Mouse (Mus musculus) cerebellum, postnatal 25 days (tissue): Measurements from ENCODE around the gene Letm1.

Source experiments
- DNase-seq, 2 experiments: peaks; one replicate each; pipeline ENCODE4 v3.0.0; 2021; ENCODE audit warnings: mixed read lengths in 2 of 2

The Letm1 gene

DNA sequence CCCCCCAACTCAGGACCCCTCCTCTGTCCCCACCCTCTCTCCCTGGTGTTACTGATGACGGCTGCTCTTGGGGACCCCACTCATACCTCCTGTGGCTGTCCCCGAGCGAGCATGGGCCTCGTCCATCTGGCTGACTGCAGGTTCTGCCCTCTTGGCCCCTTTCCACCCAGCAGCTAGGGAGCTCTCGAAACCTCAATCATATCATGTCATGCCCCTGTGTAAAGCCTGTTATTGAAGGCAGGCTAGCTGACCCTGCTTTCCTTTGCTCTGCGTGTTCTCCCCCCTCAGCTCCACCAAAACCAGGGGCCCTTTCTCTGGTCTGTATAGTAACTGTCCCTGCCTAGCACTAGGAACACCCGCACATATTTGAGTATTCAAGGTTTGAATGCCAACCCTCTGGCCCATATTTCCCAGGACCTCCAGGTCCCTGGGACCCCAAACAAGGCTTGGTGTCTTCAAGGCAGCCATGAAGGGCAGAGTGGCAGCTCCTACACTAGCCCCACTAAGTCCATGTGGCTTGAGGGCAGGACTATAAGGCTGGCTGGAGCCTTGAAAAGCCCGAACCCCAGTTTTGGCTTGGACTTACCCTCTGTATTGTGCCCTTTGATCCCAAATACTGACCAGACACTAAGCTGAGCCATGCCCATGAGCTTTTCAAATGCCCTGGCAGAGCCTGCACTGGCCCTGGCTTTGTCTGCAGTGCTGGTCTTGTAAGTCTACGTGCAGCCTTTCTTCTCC is 76.8 kb downstream of the Letm1 start:
- peak in 1 of 2 experiments; percentile 49 for DNase-seq

DNA sequence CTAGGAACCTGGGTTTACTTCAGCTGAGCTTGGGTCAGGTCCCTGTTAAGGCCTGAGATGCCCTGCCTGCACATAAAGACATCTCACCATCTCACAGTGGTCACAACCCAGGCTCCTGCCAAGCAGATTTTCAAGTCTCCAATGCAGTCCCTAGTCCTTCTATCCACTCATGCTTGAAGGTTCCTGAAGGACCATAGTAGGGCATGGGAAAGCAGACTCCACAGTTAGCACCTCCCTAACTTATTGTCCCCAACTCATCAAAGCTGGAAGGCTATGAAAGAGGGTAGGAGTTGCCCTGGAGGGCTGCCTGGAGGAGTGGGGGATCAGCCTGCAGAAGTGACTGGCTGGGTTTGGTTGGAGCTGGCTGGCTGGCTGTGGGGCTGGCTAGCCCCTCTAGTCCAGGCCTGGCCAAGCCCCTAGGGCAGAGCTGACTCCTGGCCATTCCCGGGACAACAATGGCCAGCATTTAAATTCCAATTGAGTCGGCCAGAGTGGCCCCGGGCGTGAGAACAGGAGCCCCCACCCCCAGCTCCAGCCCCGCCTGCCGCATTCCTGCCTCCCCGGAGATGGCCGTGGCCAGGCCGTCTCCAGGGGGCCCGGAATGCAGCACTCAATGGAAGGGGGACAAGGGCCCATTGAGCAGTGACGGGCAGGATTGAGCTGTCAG is 77.5 kb downstream of the Letm1 start:
- peak in 1 of 2 experiments; percentile 42 for DNase-seq

DNA sequence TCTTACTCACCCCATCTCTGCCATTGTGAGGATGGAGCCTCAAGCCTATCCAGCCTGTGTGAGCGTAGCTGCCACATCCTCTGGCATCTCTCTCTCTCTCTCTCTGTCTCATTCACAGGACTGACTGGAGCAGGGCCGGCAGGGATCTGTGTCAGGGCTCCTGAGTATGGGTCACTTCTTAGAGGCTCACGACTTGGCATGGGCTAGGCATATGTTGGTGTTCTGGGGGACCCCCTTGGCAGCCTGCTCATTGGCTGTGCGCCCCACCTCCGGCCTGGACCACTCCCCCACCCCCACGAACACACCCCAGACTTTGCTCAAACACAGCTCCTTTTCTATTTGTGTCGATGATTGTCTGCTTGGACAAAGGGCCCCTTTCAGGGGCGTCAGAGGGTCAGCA is 78.6 kb downstream of the Letm1 start:
- DNase-seq, result no peak

DNA sequence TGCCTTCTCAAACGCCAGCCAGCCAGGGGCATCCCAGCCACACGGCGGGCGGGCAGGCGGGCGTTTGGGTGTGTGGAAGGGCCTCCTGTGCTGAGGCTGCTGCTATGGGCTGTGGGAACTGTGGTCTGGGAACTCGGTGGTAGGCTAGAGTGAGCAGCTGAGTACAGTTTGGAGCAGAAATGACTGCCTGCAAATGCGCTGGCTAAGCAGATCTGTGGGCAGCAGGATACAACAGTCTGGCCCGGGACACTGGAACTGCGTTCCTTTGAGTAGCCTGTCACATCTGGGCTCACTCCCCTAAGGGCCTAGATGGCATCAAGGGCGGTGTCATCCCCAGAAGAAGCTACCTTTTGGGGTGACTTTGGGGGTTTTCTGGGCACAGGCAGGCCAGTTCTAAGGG is 80.8 kb downstream of the Letm1 start:
- no peak for DNase-seq

DNA sequence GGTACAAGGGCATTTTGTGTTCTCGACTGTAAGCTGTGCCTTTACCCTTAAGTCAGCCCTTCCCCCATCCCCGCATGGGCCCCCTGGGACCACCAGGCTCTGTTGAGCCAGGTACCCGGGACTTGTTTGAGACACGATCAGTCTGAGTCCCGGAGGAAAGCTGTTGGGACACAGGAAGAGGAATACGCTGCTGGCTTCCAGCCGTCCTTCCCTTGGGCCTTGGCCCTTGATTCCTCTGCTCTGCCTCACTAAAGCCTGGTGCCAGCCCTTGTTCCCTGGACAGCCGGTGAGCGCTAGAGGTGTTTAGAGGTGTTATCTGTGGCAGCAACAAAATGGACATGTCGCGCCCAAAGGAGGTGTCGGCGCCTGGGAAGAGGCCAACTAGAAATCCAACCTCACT is 82.6 kb downstream of the Letm1 start:
- no peak for DNase-seq

DNA sequence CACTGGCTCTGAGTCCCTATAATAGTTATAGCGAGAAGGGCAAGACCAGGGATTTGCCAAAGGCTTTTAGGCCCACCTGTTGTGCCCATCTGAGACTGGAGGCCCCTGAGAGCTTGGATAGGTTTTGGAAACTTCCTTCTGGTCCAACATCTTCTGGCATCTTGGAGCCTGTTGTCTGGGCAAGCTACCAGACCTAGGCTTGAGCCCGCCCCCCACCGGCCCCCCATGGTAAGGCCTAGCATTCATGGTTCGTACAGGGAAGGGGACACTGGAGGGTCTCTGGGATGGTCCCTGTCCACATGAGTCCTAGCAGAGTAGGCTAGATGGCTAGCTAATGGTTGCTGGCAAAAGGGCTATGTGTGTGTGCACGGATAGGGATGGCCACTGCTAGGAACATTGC is 83.9 kb downstream of the Letm1 start:
- DNase-seq, result no peak

DNA sequence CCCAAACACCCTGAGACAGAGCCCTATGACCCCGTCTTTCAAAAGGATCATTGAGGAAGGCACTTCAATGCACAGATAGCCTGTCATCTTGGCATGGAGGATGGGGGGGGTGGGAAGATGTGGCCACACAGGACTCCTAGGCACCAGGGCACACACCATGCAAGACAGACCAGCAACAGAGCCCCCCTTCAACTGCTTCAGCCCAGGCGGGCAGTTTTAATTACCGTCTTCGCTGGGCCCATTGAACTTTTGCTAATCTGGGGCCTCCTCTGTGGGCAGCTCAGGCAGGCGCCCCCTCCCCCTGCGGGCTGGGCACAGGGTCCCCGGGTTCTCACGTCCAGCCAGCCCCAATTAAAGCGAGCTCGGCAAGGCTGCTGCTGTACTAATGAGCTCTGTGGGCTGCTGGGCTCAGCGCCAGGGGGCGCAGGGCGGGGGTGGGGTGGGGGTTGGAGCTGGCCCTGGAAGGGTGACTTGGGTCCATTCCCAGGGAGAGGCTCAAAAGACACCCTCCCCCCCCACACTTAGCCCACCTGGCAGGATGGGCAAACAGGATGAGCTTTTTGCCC is 84.6 kb downstream of the Letm1 start:
- no peak for DNase-seq

DNA sequence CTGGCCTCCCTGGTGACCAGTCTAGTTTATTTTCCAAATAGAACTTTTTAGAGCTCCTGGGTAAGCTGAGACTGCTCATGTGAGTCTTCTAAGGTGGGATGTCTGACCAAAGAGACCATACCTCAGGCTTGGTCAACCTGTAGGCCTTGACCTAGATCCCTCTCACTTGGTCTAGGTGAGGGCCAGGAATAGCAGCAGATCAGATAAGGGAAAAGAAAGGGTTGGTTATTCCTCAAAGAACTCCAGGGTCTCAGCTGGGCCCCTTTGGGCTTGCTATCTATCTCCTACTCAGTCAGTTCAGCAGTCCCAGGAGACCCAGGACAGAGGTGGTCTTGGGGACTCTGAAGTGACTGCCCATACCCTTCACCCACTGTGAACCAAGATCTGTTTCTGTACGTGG is 85.1 kb downstream of the Letm1 start:
- no peak for DNase-seq

DNA sequence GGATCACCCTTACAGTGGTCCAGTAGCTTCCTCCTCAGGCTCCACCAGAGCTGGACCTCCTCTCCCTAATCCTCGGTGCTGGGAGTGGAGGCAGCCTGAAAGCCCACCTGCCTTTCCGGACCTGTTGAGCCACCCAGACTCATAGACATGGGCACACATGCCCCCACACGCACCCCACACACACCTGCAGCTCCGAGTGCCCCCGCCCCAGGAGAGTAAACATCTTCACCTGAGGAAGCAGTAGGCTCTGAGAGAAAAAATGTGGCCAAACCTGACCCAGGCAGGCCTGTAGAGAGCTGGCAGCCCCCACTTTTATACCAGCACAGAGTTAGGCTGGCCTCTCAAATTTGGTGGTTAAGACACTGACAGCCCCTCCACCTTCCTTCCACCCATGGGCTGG is 86.2 kb downstream of the Letm1 start:
- DNase-seq, result no peak

DNA sequence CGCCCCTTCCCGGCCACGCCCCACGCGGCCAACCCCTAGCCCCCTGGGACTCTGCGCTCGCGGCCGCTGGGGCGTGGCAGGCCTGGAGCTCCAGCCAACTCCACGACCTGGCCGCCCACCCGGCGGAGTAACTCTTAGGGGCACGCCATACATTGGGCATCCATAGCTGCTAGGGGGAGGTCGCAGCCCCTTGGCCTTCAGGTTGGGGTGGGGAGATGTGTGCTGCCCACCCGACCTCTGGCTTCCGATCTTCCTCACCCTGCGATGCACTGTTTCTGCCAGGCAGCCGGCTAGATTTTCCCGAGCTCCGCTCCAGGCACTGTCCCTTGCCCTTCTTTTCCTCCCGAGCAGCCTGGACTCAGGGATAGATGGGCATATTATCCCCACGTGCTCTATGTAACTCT is 86.9 kb downstream of the Letm1 start:
- no peak for DNase-seq

DNA sequence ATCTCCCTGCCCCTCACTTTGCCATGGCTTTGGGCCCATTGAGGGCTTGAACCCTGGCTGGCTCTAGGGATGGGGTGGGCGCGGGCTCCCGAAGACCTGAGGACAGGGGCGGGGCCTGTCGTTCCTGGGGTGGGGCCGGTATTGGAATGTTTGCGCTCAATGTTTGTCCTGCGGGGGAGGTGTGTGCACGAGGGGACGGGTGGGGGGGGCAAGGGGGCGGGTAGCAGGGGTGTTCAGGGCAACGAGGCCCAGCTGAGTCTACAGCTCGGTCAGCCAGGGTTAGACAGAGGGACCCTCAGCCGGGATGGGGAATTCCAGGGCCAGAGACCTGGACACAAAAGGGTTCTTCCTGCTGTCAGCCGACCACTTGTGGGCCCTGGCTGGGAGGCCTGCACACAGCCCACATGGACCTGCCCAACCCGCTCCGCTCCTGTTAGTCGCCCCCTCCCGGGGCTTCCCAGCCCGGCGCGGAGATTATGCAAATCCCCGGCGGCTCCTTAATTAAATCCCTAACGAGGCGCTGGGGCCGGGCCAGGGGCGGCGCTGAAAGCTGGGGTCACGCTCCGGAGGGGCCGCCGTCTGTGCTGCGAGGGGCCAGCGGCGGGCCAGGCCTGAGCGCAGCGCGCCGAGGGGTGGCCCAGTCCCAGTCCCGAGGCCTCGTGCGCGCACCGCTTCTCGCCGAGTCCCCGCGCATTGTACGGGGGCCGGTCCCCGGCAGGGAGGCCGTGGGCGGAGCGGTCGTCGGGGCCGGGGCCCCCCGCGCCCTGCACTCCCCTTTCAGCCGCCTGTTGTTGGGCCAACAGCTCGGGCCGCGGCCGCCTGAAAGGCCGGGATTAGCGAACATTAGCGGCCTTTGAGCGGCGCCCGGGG is 87.5 kb downstream of the Letm1 start:
- no peak for DNase-seq

DNA sequence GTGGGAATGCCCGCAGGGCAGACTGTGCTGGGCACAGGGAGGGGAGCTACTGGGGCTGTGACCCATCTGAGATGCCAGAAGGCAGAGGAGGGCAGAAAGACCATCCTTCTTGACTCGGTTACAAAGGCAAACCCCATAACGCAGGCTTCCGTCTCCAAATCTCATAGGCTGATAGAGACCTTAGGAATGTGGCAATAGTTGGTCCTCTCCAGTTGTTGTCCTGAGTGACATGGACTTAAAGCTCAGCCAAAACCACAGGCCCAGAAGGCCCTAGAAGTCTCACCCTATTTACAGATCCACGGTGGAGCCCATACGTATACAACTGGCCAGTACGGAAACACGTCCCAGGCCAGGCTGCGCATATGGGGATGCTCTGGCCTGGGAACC is 88.2 kb downstream of the Letm1 start:
- no peak for DNase-seq

DNA sequence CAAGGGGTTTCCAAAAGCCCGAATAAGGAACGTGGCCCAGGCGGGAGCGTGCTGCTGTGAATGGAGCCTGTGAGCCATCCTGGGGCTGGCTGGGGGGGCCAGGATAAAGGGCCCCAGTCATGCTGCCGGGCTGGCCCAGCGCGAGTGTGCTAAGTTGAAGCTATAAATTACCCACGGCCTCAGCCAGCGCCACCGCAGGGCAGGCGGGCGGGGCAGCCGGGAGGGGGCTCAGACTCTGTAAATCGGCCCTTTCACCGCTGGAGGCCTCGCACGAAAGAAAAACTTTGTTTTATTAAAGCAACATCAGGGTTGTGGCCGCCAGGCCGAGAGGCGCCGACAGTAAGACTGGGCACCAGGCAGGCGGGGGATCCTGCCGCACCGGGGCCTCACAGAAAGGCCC is 90.2 kb downstream of the Letm1 start:
- DNase-seq, result no peak

DNA sequence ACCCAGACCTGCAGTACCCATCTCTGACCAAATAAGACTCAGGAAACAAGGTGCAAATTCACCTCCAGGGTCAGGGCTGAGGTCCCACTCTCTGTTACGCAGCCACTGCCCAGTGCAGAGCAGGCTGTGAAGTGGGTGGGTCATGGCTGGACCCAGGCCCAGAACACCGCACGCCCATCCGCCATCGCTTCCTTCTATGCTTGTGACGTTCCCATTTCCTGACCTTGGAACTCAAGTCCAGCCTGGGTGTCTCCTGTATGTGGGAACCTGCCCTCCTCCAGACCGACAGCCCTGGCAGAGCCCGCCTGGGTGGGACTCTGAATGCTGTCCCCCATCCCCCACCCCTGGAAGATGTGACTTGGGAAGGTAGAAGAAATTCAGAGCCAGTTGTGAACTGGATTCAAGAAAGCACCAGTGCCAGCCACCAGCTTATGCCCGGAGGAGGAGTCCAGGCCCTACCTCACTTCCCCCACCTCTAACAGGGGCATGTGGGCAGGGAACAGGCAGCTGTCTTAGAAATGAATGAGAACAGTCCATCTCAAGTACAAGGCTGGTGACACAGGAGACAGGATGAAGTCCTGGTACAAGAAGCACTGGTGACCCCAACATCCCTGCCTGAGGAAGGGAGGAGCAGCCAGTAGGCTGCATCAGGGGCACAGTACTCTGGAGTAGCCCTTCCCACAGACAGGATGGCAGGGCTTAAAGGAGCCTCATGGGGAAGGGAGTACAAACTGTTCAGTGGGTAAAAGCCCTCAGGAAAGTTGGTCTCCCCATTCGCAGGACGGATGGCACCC is 92.6 kb downstream of the Letm1 start:
- no peak for DNase-seq
